ENCODE assay signal across 17 mouse cellular contexts in the genomic region with DNA sequence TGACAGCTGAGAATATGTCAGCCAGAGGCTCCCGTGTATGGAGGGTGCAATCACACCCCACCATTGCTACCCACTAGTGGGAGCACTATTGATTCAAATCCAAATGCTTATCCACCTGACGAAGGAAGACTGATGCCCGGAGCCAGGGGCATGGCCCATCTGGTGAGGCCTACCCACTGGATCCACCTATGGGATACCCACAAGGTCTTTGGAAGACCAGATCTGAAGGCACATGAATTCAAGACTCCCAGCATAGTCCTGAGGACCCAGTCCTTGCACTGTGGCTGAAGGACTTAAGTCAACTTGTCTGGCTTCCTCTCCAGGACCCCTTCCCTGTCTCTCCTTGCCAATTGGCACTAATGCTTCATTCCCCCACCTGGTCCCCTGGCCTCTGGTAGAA.
"Had no signal": no experiment of that assay in that cellular context is flagged by ENCODE, and none has a peak within 500 bp of the region (broad histone marks: within the 10 kb centered on the region; RNA-seq: fewer than 3 reads in every experiment).

No protein-coding gene starts in this region.

- ATAC-seq: hindbrain, postnatal 0 days; intestine, embryonic 16.5 days; liver, embryonic 12.5 days had no signal

- DNase-seq: gastrocnemius, postnatal 14 days; gastrocnemius, postnatal 36 days; heart, adult 18-20 months; heart, postnatal 14 days; heart, postnatal 36 days; kidney, adult 11 months; kidney, adult 2 months; kidney, adult 9 months; kidney, postnatal 14 days; kidney, postnatal 36 days; layer of hippocampus, adult 9-11 months; layer of hippocampus, postnatal 36 days; left cerebral cortex, postnatal 4 days; lung, adult 18-20 months had no signal
